Mouse (Mus musculus) urinary bladder, adult 18-20 months (tissue): ENCODE measurements at regions not wholly inside any gene's neighbourhood (a gene's known extent, or its start where the extent isn't known, plus 50 kb on each side); places are given as distances from the start of the nearest gene placed in this dataset.

Source experiments
- DNase-seq, 2 experiments: peaks; one replicate each; pipeline ENCODE4 v3.0.0; 2022; ENCODE audit warnings: low spot score in 2 of 2, mixed read lengths in 2 of 2

- no peak for DNase-seq
Measured at GRCm38 (mm10) chr11:25356671-25357586, 853.6 kb downstream of the 5730522E02Rik start.

GRCm38 (mm10) chr11:25335667-25336066, 874.9 kb downstream of the 5730522E02Rik start:
- no peak for DNase-seq

DNA sequence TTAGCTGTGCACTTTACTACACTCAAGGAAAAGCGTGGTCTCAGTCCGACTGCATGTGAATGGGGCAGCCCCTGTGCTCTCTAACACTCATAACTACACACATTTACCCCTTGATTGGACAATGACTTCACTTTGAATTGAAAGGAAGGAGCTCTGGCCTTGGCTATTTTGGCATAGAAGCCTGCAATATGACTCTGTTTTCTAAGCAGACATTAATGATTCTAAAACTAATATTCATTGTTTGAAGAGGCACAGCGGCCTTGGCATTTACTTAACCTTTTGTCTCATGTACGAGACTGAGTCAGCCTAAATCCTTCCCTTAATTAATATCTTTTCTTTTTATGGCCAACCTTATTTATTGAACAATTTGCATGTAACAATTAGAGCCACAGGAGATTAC, 879.9 kb downstream of the 5730522E02Rik start:
- DNase-seq = no peak

DNA sequence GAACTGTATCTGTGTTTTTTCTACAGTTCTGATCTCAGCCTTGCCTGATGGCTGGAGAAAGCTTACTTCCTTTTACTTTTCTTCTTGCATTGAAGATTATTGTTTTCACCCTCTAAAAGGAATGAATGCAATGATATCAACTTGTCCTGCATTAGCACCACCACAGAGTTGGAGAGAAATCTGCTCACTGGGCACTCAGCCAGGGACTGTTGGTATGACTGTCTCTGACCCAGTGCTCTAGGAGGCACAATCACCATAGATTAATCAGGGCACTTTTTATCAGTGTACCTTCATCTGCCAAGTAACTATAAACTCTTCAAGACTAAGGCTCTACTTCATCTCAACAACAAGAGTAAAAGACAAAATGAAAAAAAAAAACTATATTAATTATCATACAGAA, 888.1 kb downstream of the 5730522E02Rik start:
- DNase-seq = no peak

DNA sequence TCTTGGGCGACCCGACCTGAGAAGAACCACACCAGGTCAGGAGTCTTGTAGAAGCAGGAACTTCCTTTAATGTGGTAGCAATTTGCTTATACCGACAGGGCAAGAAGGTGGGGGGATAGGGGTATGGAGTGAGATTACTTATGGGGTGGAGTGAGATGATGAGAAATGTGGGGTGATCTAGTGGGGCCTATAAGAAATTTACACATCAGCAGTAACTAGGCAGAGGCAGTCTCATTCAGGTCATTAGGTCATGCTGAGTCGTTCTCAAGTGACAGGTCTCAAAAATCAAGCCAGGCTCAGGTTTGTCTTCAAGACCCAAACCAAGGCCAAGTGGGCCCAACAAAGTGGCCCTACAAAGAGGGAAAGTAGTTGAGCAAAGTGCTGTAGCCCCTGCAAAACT, 889.1 kb downstream of the 5730522E02Rik start:
- no peak for DNase-seq

- no peak for DNase-seq
Measured at GRCm38 (mm10) chr11:25314645-25315044, 895.9 kb downstream of the 5730522E02Rik start.

GRCm38 (mm10) chr11:25313879-25314278, 896.7 kb downstream of the 5730522E02Rik start:
- no peak for DNase-seq

DNA sequence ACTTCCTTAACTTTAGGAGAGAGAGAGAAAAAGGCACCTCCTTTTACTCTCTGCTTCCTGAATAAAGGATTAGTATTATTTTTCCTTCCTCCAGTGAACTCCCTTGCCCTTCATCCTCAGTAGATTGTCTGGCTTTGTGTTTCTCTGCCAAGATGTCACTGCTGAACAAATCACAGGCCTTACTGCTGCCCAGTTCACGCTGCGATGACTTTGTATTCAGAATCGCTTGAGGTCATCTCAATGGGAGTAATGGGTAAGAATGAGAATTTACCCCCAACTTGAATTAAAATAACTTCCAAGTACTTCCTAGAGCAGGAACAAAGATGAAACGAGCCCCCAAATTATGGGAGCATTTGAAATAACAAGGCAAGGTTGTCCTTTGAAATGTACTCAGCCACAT, 897.3 kb downstream of the 5730522E02Rik start:
- DNase-seq = no peak

GRCm38 (mm10) chr11:25310754-25311153, 899.8 kb downstream of the 5730522E02Rik start:
- no peak for DNase-seq

GRCm38 (mm10) chr11:25301130-25301529, 909.4 kb downstream of the 5730522E02Rik start:
- peak; percentile 2 to 11 for DNase-seq

DNA sequence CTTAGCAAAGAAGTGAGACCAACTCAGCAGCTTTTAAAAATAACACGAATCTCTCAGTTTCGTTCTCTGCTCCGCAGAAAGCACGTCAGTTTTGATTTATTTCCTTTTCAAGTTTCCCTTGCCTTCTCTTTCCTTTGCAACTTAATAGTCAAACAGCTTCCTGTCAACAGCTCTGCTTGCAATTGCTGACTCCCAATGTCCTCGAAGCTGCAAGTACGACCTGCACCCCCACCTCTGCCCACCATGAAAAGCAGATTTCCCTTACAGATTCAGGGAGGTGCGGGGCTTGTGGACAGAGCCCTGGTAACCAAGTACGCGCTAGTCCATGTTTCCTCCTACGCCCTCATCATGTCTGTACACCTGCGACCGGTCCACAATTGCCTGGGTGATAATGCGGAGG, 922.2 kb downstream of the 5730522E02Rik start:
- DNase-seq = no peak

- no peak for DNase-seq
Measured at GRCm38 (mm10) chr11:25287458-25288247, 922.9 kb downstream of the 5730522E02Rik start.

GRCm38 (mm10) chr11:25269936-25270540, 940.5 kb downstream of the 5730522E02Rik start:
- no peak for DNase-seq

DNA sequence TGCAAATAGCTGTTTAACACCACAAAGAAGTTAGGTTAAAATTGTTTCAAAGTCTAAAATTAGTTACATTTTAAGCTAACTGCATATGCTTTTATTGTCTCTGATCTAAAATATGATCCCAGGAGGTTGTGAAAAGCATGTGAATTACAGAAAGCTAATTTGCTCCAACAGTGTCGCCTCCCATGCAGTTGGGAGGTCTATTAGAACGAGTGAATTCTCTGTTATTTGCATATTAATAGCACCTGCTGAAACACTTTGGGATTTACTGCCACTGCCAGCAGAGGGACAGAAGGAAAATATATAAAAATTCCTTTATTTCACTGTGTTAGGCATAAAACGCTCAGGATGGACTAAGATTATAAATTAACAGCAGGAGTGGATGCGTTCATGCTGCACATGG, 947.7 kb downstream of the 5730522E02Rik start:
- no peak for DNase-seq

DNA sequence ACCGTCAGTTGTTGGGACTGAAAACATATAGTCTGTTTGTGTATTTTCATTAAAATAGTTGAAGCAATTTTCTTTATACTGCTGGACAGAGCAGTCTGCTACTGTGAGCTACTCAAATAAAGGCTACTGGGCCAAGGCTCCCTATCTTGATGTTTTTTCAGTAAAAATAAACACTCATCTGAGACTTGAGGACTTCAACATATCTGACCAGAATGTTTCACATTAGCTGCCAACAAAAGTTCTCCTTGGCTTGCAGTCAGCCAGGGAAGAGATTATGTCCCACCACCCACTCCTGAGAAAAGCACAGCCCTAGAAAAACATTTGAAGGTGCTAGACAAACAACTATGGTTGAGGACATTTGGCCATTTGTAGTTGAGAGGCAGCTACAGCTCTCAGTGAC, 950.9 kb downstream of the 5730522E02Rik start:
- DNase-seq = no peak

GRCm38 (mm10) chr11:25233360-25233890, 977.1 kb downstream of the 5730522E02Rik start:
- no peak for DNase-seq
